Mouse (Mus musculus) heart, adult 2 months (tissue): ENCODE results near the gene Gdpd3. TPM values are rescaled to one million over a fixed set of nuclear protein-coding genes. Genes with fewer than 3 reads are reported as not detected.

Source experiments
- DNase-seq, 2 experiments: peaks; one replicate each; pipeline ENCODE4 v3.0.0; 2021
- H3K27ac ChIP-seq: fragments of 200-600 bp; 2 replicates; pipeline ENCODE4 v1.8.1; 2022
- H3K27me3 ChIP-seq: fragments of 200-500 bp; 2 replicates; pipeline ENCODE4 v1.6.1; 2012; ENCODE audit warnings: mild to moderate bottlenecking, low read length, inconsistent platforms, mixed read lengths; ENCODE audit not compliant: control insufficient read depth, insufficient read depth
- H3K36me3 ChIP-seq: fragments of 200-500 bp; 2 replicates; pipeline ENCODE4 v1.6.1; 2012; ENCODE audit warnings: low read length, inconsistent platforms; ENCODE audit not compliant: control insufficient read depth, insufficient read depth
- H3K4me1 ChIP-seq: fragments of 200-500 bp; 2 replicates; pipeline ENCODE4 v1.6.1; 2011; ENCODE audit warnings: low read length; ENCODE audit not compliant: control insufficient read depth, insufficient read depth
- H3K4me3 ChIP-seq: fragments of 200-600 bp; 2 replicates; pipeline ENCODE4 v1.8.1; 2022
- H3K79me2 ChIP-seq: fragments of 200-500 bp; replicated peaks from 2 replicates; pipeline ENCODE4 v1.6.1; 2012; ENCODE audit warnings: mild to moderate bottlenecking, inconsistent platforms, low read length, moderate library complexity, mixed read lengths; ENCODE audit not compliant: control insufficient read depth, insufficient read depth
- H3K9ac ChIP-seq: fragments of 200-500 bp; 2 replicates; pipeline ENCODE4 v1.6.1; 2012; ENCODE audit warnings: low read depth, mild to moderate bottlenecking, control low read depth, inconsistent platforms, low read length, mixed read lengths
- CTCF ChIP-seq: fragments of 200-600 bp; IDR thresholded peaks from 2 replicates; pipeline ENCODE4 v1.8.1; 2022; ENCODE audit warnings: antibody characterized with exemption, mild to moderate bottlenecking, moderate library complexity
- EP300 ChIP-seq: fragments of 200-500 bp; IDR thresholded peaks from 2 replicates; pipeline ENCODE4 v1.6.1; 2011; ENCODE audit warnings: low read depth, low read length, control low read depth; ENCODE audit not compliant: insufficient read depth
- POLR2A ChIP-seq: fragments of 200-500 bp; IDR thresholded peaks from 2 replicates; pipeline ENCODE4 v1.6.1; 2011; ENCODE audit warnings: mild to moderate bottlenecking, low read depth, low read length, control low read depth; ENCODE audit not compliant: insufficient read depth
- WGBS: fragments of 180-500 bp; shearing (Covaris S2); methylation state at CpG from one replicate; pipeline ENCODE4 v1.1.7; 2018; 5-methylcytosine and 5-hydroxymethylcytosine counted together
- intact Hi-C: fragments of 180-260 bp; cut with DNase I; formaldehyde crosslinking; loops from one replicate; pipeline ENCODE4 v1.15.1; 2025
- polyA plus RNA-seq: library from polyadenylated mRNA; depleted of rRNA; stranded (reverse); fragments of >200 nt; gene quantifications from 2 replicates; pipeline ENCODE4 v1.2.3, GENCODE M21; 2012
- total RNA-seq, 2 experiments: library from RNA; stranded (reverse); gene quantifications; 2 replicates each; pipeline ENCODE4 v1.2.3; 2021

Gdpd3 gene
- total and polyA plus RNA-seq, 3 experiments, result 1.3 to 4.3 (median 1.3) TPM

GRCm38 (mm10) chr7:126736122-126736521, 30.0 kb upstream of the Gdpd3 start:
- intact Hi-C loops, result no loop called here
- Histone ChIP-seq H3K79me2 (no peaks in the 10 kb centered on the region), H3K36me3 (no peaks in the 10 kb centered on the region), H3K9ac (no peak overlapping the region), H3K27me3 (no peaks in the 10 kb centered on the region), H3K4me3 (no peak overlapping the region), H3K4me1 (no peaks in the 10 kb centered on the region), H3K27ac (no peak overlapping the region)
- DNase-seq, result no peak
- WGBS, result 59% methylated on average over 8 of the region's 8 CpGs
- no peak for TF ChIP-seq CTCF
- no peak for TF ChIP-seq POLR2A
- TF ChIP-seq EP300, result no peak

- intact Hi-C loops, result no loop called here
- H3K27ac ChIP-seq, result no peak overlapping the region
- TF ChIP-seq CTCF, result no peak
- TF ChIP-seq POLR2A, result no peak
- TF ChIP-seq EP300, result no peak
- 71% methylated on average over 17 of the region's 17 CpGs for WGBS
- H3K27me3 ChIP-seq, result no peaks in the 10 kb centered on the region
- H3K4me3 ChIP-seq, result no peak overlapping the region
- DNase-seq, result no peak
- no peaks in the 10 kb centered on the region for H3K36me3 ChIP-seq
- no peak overlapping the region for H3K9ac ChIP-seq
- H3K79me2 ChIP-seq, result no peaks in the 10 kb centered on the region
- H3K4me1 ChIP-seq, result no peaks in the 10 kb centered on the region
Measured at GRCm38 (mm10) chr7:126739551-126739950, 26.6 kb upstream of the Gdpd3 start.

- H3K4me3 ChIP-seq, result no peak overlapping the region
- no peaks in the 10 kb centered on the region for H3K27me3 ChIP-seq
- TF ChIP-seq EP300 (no peak), CTCF (no peak), POLR2A (no peak)
- H3K4me1 ChIP-seq, result no peaks in the 10 kb centered on the region
- no peak overlapping the region for H3K27ac ChIP-seq
- WGBS, result 81% methylated on average over 13 of the region's 13 CpGs
- intact Hi-C loops, result no loop called here
- H3K36me3 ChIP-seq, result no peaks in the 10 kb centered on the region
- no peaks in the 10 kb centered on the region for H3K79me2 ChIP-seq
- DNase-seq, result no peak
- no peak overlapping the region for H3K9ac ChIP-seq
Measured at GRCm38 (mm10) chr7:126740132-126740735, 25.9 kb upstream of the Gdpd3 start.

- no peaks in the 10 kb centered on the region for H3K4me1 ChIP-seq
- no peak overlapping the region for H3K27ac ChIP-seq
- TF ChIP-seq POLR2A (no peak), EP300 (no peak), CTCF (no peak)
- 54% methylated on average over 5 of the region's 5 CpGs for WGBS
- H3K36me3 ChIP-seq, result no peaks in the 10 kb centered on the region
- no peak for DNase-seq
- H3K9ac ChIP-seq, result no peak overlapping the region
- intact Hi-C loops, result no loop called here
- H3K27me3 ChIP-seq, result no peaks in the 10 kb centered on the region
- no peaks in the 10 kb centered on the region for H3K79me2 ChIP-seq
- no peak overlapping the region for H3K4me3 ChIP-seq
Measured at GRCm38 (mm10) chr7:126740977-126741376, 25.2 kb upstream of the Gdpd3 start.

- H3K4me1 ChIP-seq, result no peaks in the 10 kb centered on the region
- no peaks in the 10 kb centered on the region for H3K27me3 ChIP-seq
- no peaks in the 10 kb centered on the region for H3K79me2 ChIP-seq
- TF ChIP-seq POLR2A (no peak), EP300 (no peak), CTCF (no peak)
- no peak overlapping the region for H3K4me3 ChIP-seq
- 76% methylated on average over 5 of the region's 5 CpGs for WGBS
- DNase-seq, result no peak
- no peak overlapping the region for H3K9ac ChIP-seq
- no peaks in the 10 kb centered on the region for H3K36me3 ChIP-seq
- H3K27ac ChIP-seq, result no peak overlapping the region
- intact Hi-C loops, result no loop called here
Measured at GRCm38 (mm10) chr7:126741452-126741851, 24.7 kb upstream of the Gdpd3 start.

- H3K4me1 ChIP-seq, result 0 out of 2 replicates have a peak, but pooled peaks cover 1% of the 10 kb centered on the region
- H3K27me3 ChIP-seq, result no peaks in the 10 kb centered on the region
- TF ChIP-seq POLR2A (no peak), EP300 (no peak), CTCF (no peak)
- 88% methylated on average over 13 of the region's 13 CpGs for WGBS
- H3K36me3 ChIP-seq, result no peaks in the 10 kb centered on the region
- DNase-seq, result no peak
- no peak overlapping the region for H3K27ac ChIP-seq
- no peak overlapping the region for H3K4me3 ChIP-seq
- no peaks in the 10 kb centered on the region for H3K79me2 ChIP-seq
- no peak overlapping the region for H3K9ac ChIP-seq
- intact Hi-C loops, result no loop called here
Measured at GRCm38 (mm10) chr7:126741964-126742482, 24.1 kb upstream of the Gdpd3 start.
